Mouse (Mus musculus): ENCODE results near the gene Zup1.
"Not testable (repeated sequence)": the region's sequence is repeated elsewhere in the genome, so short reads cannot be mapped to it uniquely, and the experiment has no call there.

The Zup1 gene
- long read RNA-seq, experiment 1, transcript Zup1-202 (11 exons, 2,180 nt): major isoform, 6 of 9 reads
- long read RNA-seq, experiment 1, partial matches to known transcripts: 0 of 9 reads
- long read RNA-seq, experiment 1, other reads (novel, unspliced or antisense): 3 of 9 reads
- long read RNA-seq, experiment 2, transcript Zup1-202 (11 exons, 2,180 nt): major isoform, 6 of 12 reads
- long read RNA-seq, experiment 2, partial matches to known transcripts: 1 of 12 reads
- long read RNA-seq, experiment 2, other reads (novel, unspliced or antisense): 5 of 12 reads

GRCm38 (mm10) chr10:33950803-33951583 lies at the start of gene Zup1:
TSS of gene Zup1 (minus strand) at chr10:33951269.
- intact Hi-C loops (cut with DNase I): loop anchor here (5.0 kb wide), 1 partner anchor 66 kb away; the partner anchor contains the start of gene Rwdd1

GRCm38 (mm10) chr10:33998397-33998796 lies 47.3 kb upstream of the Zup1 start:
- intact Hi-C loops (cut with DNase I): no loop called here

DNA sequence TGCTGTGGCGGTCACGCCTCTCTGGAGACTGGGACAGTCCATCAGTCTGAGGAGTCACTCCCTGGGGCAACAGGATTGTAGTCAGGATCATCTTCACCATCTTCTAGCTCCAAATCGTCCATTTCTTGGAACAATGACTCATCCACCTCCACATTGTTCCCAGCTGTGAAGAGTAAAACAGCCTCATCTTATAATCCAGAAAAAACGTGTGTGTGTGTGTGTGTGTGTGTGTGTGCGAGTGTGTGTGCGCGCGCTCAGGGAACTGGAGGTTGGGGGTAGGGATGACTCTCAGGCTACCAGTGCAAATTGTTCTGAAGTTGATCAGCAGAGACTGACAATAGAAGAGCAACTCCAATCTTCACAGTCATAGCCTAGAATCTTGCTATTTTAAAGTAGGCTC lies 45.6 kb upstream of the Zup1 start:
- intact Hi-C loops (cut with DNase I): not testable (repeated sequence)

DNA sequence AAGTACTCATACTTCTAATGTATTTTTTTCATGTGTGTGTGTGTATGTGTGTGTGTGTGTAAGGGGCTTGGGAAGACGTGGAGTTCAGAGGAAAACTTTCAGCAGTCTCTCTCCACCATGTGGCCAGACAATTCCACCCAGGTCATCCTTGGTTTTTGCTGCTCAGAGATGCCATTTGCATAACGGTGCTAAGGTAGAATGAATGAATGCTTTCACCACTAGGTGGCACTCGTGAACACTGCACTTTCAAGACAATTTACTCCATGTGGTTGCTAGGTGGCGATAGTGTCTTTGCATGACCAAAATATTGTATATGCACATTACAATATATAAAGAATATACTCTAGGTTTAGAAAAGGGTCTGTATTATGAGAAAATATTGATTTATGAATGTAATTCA lies 35.7 kb upstream of the Zup1 start:
- intact Hi-C loops (cut with DNase I): loop anchor here (5.0 kb wide), 1 partner anchor 111 kb away; the partner anchor contains the start of gene Calhm5

DNA sequence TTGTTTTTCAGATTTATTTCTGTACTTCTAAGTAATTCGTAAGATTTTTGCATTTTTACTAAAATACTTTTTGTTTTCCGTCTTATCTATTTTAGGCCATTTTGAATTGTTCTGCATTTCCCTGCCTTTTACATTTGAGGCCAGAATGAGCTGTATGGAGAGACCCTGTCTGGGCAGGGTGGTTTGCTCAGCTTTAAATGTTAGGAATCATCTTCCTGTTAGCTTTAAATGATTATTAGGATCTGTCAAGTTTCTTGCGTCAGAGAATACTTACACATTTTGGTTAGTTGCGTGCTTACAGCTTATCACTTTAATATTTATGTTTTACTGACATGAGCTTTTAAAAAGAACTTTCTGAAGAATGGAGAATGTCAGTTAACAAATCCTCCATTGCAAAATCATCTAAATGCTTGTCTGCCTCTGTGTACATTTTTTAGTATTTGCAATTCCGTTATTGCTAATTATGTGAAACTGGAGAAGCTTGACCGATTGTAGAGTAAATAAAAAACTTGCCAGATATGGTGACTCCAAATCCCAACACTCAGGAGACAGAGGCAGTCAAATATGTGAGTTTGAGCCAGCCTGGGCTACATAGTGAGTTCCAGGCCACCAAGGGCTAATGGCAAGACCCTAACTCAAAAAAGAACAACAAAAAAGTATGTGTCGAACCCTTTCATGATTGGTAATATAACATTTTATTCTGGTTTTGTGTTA lies 23.9 kb upstream of the Zup1 start:
- intact Hi-C loops (cut with DNase I): no loop called here

DNA sequence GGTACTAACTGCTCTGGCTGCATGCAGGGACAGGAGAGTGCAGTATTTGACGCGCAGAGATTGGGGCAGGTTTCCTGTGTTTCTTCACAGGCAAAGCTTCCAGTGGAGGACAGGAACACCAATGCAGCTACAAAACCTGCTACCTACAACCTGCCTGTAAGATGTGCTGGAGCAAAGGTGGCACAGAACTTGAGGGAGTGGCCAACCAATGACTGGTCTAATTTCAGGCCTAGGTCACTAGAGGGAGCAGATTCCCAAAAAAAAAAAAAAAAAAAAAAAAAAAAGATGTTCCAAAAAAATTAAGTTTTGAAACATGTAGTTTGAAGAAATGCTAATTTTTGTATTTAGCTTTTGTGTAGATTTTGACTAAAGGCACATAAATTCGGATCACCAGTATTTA lies 1.4 kb upstream of the Zup1 start:
- intact Hi-C loops (cut with DNase I): loop anchor here (5.0 kb wide), 1 partner anchor 65 kb away; the partner anchor contains the start of gene Rwdd1

DNA sequence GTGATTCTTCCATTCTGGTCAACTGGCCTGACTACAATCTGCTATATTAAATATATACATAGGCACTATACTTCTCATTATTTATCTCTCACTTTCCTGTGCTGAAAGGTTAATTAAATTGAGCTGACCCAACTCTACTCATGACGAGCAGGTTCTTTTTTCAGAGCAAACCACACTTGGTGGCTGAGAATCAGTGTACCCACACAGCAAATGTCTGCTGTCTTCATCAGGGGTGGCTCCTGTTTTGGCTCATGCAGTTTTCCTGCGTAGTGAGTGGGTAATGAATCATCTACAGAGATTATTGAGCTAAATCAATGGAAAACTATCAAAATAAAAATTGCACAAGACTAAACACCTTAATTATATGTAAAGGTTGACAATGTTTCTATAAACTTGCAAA lies 4.7 kb downstream of the Zup1 start:
- intact Hi-C loops (cut with DNase I): no loop called here

DNA sequence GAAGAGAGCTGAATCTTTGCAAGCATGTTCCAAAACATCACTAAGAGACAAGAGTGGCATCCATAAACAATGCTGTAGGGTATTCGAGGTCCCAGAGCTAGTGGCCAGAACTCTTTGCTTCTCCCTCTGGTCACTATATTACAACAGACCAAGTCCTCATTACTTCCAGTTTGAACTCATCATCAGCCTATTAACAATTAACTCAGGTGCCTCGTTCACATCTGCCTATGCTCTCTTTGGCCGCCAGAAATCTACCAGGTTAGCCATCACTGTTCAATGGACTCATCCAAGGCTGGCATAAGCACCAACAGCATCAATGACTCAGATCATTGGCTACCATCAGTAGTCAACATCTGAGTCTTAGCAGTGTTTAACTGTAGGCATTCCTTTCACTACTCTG lies 5.7 kb downstream of the Zup1 start:
- intact Hi-C loops (cut with DNase I): no loop called here

GRCm38 (mm10) chr10:33940702-33941101 lies 10.4 kb downstream of the Zup1 start:
- intact Hi-C loops (cut with DNase I): no loop called here

DNA sequence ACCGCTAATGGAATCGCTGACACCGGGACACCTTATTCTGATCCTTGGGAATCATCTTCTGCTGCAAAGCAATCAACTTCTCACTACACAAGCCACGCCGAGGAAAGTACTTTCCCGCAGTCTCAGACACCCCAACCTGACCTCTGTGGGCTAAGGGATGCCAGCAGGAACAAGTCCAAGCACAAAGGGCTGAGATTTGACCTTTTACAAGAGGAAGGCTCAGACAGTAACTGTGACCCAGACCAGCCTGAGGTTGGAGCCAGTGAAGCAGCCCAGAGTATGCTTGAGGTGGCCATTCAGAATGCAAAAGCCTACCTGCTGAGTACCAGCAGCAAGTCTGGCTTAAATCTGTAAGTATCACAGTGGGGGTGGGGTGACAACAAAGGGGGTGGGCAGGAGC lies 45.6 kb downstream of the Zup1 start:
- intact Hi-C loops (cut with DNase I): no loop called here

GRCm38 (mm10) chr10:33904530-33905481 lies 46.3 kb downstream of the Zup1 start, which contains the start of gene Rsph4a:
TSS of gene Rsph4a (plus strand) at chr10:33905111.
- intact Hi-C loops (cut with DNase I): no loop called here

DNA sequence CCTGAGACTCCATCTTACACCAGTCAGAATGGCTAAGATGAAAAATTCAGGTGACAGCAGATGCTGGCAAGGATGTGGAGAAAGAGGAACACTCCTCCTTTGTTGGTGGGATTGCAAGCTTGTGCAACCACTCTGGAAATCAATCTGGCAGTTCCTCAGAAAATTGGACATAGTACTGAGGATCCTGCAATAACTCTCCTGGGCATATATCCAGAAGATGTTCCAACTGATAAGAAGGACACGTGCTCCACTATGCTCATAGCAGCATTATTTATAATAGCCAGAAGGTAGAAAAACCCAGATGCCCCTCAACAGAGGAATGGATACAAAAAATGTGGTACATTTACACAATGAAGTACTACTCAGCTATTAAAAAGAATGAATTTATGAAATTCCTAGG lies 49.5 kb downstream of the Zup1 start:
- intact Hi-C loops (cut with DNase I): not testable (repeated sequence)

DNA sequence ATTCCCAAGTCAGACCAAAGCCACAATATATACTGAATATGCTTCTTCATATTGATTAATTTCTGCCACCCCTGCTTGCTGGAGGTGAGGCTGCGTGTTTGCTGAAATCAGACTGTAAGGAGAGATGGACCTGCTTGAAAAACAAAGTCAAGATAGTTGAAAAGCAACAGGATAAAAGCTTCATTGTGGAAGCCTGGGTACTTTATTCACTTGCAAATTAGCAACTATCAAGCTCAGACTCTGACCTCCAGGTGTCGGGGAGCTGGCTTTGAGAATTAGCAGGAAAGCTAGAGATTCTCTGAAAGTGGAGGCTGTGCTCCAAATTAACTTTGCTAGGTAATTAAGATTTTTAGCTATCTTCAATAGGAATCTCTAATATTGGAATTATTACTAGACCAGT lies 68.7 kb downstream of the Zup1 start:
- intact Hi-C loops (cut with DNase I): not testable (repeated sequence)

- intact Hi-C loops (cut with DNase I): no loop called here
Observed at GRCm38 (mm10) chr10:33872672-33873398, 78.2 kb downstream of the Zup1 start.

GRCm38 (mm10) chr10:33870441-33870840 lies 80.6 kb downstream of the Zup1 start:
- intact Hi-C loops (cut with DNase I): no loop called here
